Mouse (Mus musculus) heart, postnatal 25 days (tissue): ENCODE measurements around the gene Mgarp. TPM values are rescaled to one million over a fixed set of nuclear protein-coding genes. Genes with fewer than 3 reads are reported as not detected.
A peak's percentile ranks its signal among the peaks of the same experiment; 100 is the strongest.
"Not testable (repeated sequence)": the region's sequence is repeated elsewhere in the genome, so short reads cannot be mapped to it uniquely, and the experiment has no call there.

ENCODE experiments used
- DNase-seq: peaks from one replicate; pipeline ENCODE4 v3.0.0; 2022; ENCODE audit warnings: low spot score
- intact Hi-C: fragments of 180-260 bp; cut with DNase I; formaldehyde crosslinking; loops from one replicate; pipeline ENCODE4 v1.15.1; 2025
- total RNA-seq, 2 experiments: library from RNA; stranded (reverse); gene quantifications; 2 replicates each; pipeline ENCODE4 v1.2.3; 2021

The Mgarp gene
- total RNA-seq, 2 experiments from 2014 or later, result 0.23 to 0.31 TPM

GRCm38 (mm10) chr3:51399531-51399930, 3.0 kb upstream of the Mgarp start:
- no peak for DNase-seq
- intact Hi-C loops, result no loop called here

GRCm38 (mm10) chr3:51398667-51399066, 2.1 kb upstream of the Mgarp start:
- intact Hi-C loops, result no loop called here
- no peak for DNase-seq

- intact Hi-C loops, result loop anchor here (2.0 kb wide), 1 partner anchor 21 kb away; no protein-coding TSS in a partner anchor
Observed at GRCm38 (mm10) chr3:51397700-51398299, 1.3 kb upstream of the Mgarp start.

GRCm38 (mm10) chr3:51395461-51396145, 935 bp downstream of the Mgarp start:
- intact Hi-C loops, result loop anchor here (2.0 kb wide), 1 partner anchor 19 kb away; no protein-coding TSS in a partner anchor
- DNase-seq, result no peak

More at GRCm38 (mm10) chr3:51397700-51398299, 1.3 kb upstream of the Mgarp start:
- DNase-seq, result no peak

GRCm38 (mm10) chr3:51394881-51395280, 1.7 kb downstream of the Mgarp start:
- intact Hi-C loops, result no loop called here
- DNase-seq, result no peak

- intact Hi-C loops, result no loop called here
Observed at GRCm38 (mm10) chr3:51393651-51394050, 2.9 kb downstream of the Mgarp start.

GRCm38 (mm10) chr3:51393018-51393417, 3.5 kb downstream of the Mgarp start:
- intact Hi-C loops, DNase-seq: not testable (repeated sequence)

More at GRCm38 (mm10) chr3:51393651-51394050, 2.9 kb downstream of the Mgarp start:
- no peak for DNase-seq

- DNase-seq, result no peak
- intact Hi-C loops, result no loop called here
Observed at GRCm38 (mm10) chr3:51391591-51391990, 4.9 kb downstream of the Mgarp start.

- DNase-seq, result no peak
- intact Hi-C loops, result no loop called here
Observed at GRCm38 (mm10) chr3:51391095-51391494, 5.4 kb downstream of the Mgarp start.

- intact Hi-C loops, result no loop called here
- no peak for DNase-seq
Observed at GRCm38 (mm10) chr3:51388904-51389303, 7.6 kb downstream of the Mgarp start.

GRCm38 (mm10) chr3:51387868-51388381, 8.6 kb downstream of the Mgarp start:
- no peak for DNase-seq
- intact Hi-C loops, result no loop called here

GRCm38 (mm10) chr3:51387134-51387451, 9.4 kb downstream of the Mgarp start:
- no peak for DNase-seq
- intact Hi-C loops, result no loop called here

- intact Hi-C loops, result no loop called here
- DNase-seq, result peak; percentile 13
Observed at GRCm38 (mm10) chr3:51386441-51387133, 10.0 kb downstream of the Mgarp start.

GRCm38 (mm10) chr3:51383409-51383808, 13.1 kb downstream of the Mgarp start:
- intact Hi-C loops, result no loop called here
- DNase-seq, result no peak

GRCm38 (mm10) chr3:51380660-51381014, 15.9 kb downstream of the Mgarp start:
- intact Hi-C loops, result no loop called here
- no peak for DNase-seq

- intact Hi-C loops, result loop anchor here (5.0 kb wide), 1 partner anchor 32 kb away; no protein-coding TSS in a partner anchor
- no peak for DNase-seq
Observed at GRCm38 (mm10) chr3:51379786-51380659, 16.5 kb downstream of the Mgarp start.

GRCm38 (mm10) chr3:51378665-51378946, 17.9 kb downstream of the Mgarp start:
- no peak for DNase-seq
- intact Hi-C loops, result loop anchor here (5.0 kb wide), 1 partner anchor 34 kb away; no protein-coding TSS in a partner anchor

- no peak for DNase-seq
- intact Hi-C loops, result loop anchor here (2.0 to 5.0 kb wide), 2 partner anchors 19 to 34 kb away; partner anchors contain the start of gene Mgarp
Observed at GRCm38 (mm10) chr3:51377878-51378664, 18.5 kb downstream of the Mgarp start.
